Mouse (Mus musculus): ENCODE measurements at regions not wholly inside any gene's neighbourhood (a gene's known extent, or its start where the extent isn't known, plus 50 kb on each side); places are given as distances from the start of the nearest gene placed in this dataset.

DNA sequence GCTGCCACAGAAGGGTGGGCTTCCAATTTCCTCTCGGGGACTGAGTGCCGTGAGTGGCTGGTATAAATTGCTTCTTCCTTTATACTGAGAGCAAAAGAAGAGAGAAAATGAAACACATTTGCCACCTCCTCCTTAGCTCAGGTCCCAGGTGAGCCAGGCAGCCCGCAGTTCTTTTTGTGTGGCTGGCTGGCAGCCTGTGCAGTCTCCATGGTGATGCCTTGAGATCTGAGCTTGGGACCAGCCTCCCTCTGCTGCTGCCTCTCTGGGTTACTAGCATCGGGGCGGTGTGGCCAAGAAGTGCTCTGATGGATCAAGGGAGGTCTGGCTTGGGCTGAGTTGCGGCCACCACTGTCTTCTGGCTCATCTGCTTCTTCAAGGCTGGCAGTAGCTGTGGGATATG lies 249.1 kb upstream of the Gm4791 start:
- DNase-seq (ENCODE audit: low spot score in 2 of 2): peak in 1 of 2 experiments; percentile 36
- intact Hi-C loops (cut with DNase I): no loop called here

DNA sequence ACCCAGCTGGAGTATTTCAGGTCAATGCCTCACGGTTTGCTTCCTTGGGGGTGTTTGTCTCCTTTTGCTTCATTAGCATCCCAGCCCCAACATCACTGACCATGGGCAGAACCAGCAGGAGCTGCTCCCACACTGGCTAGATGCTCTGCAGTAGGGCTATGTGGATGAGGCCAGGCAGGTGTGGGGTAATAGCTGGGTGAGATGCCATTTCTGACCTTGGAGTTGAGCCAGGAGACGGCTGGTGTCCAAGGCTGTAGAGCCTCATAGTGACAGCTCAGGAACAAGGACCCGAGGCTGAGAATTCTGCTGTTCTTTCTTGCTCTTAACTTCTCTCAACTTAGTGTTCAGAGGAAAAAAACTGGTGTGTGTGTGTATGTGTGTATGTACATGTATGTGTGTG lies 252.3 kb upstream of the Gm4791 start:
- DNase-seq (ENCODE audit: low spot score in 2 of 2): no peak
- intact Hi-C loops (cut with DNase I): no loop called here

DNA sequence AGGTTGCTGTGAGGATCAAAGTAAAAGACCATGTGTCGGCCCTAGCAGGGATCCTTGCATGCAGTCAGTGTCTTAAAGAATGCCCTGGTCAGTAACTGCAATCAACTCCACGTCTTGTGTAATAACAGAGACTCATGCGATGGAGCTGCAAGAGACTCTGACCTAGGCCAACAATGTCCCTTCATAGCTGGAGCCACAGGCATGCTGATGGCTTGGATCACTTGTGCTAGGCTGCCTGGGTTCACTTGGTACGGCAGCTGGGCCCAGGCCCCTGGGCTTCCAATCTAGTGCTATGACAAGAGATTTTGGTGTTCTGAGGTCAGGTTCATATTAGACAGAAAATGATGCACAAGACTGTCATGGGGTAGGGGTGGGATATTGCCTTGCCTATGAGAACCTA lies 258.0 kb upstream of the Gm4791 start:
- intact Hi-C loops (cut with DNase I): no loop called here
- DNase-seq (ENCODE audit: low spot score in 2 of 2): no peak

DNA sequence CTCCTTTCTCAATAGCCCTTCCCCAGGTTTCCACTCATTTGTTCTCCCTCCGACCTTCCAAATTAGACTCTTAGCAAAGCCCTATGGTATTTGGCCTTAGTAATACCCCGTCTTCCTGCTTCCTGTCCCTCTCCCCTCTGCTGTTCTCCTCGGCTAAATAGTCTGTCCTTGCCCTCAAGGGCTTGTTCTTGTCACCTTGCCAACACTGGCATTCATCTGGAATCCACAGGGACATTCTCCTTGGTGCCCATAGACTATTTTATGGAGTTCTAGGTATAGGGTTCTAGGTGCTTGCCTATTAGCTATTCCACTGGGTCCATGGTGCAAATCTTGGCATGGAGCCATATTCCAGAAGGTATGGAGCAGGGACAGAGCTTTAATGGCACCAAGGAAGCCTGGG lies 259.2 kb upstream of the Gm4791 start:
- DNase-seq (ENCODE audit: low spot score in 2 of 2): no peak
- intact Hi-C loops (cut with DNase I): loop anchor here (5.0 kb wide), 1 partner anchor 788 kb away; no protein-coding TSS in a partner anchor

DNA sequence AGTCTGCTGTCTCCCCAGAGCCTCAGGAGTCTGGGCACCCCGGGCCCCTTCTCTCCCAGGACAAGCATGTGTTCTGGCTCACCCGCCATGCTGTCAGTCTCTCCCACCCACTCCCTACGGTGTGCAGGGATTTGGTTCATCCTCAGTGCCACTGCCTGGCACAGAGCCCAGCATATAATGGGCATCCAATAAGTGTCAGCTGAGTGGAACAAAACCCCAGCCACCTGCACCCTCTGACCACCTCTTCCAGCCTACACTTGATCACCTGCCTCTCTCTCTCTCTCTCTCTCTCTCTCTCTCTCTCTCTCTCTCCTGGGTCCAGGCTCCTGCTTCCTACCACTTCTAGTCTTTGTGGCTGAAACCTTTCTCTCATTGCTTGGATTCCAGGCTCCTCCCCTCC lies 259.9 kb upstream of the Gm4791 start:
- intact Hi-C loops (cut with DNase I): loop anchor here (5.0 kb wide), 1 partner anchor 789 kb away; no protein-coding TSS in a partner anchor
- no peak for DNase-seq (ENCODE audit: low spot score in 2 of 2)

DNA sequence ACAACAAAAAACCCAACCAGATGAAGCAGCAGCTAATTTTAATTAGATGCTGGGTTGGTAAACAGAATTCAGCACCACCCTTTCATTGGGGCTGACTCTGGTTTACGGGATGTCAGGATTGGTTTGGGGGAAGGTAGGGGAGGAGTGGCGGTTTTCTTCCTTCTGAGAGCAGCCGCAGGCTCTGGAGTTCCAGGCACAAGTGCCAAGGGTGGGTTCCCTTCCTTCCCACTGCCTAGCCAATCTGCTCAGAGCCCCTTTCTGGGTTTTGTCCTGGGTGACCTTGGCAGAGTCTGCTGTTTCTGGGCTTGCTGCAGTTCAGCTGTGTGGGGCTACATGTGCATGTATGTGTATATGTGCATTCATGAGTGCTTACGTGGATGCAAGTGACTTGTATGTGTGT lies 260.5 kb upstream of the Gm4791 start:
- DNase-seq (ENCODE audit: low spot score in 2 of 2): no peak

DNA sequence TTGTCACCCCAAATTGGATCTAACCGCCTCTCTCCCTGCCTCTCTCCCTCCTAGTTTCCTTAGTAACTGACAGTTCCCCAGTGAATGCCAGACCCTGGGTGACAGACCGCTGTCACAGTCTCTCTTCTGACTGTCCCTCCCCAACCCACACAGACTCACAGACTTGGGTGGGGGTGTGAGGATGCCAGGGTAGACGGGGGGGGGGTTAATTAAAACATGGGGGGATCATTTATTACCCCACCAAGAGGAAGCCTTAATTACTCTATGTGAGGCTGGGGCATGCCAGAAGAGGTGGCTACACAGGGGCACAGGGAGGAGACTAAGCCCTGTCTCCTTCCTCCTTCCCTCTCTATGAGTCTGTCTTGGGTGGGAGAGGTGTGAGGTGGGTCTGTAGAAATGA lies 261.1 kb upstream of the Gm4791 start:
- DNase-seq (ENCODE audit: low spot score in 2 of 2): no peak
- intact Hi-C loops (cut with DNase I): loop anchor here (2.0 to 5.0 kb wide), 3 partner anchors 77 to 971 kb away; no protein-coding TSS in a partner anchor

More for the DNA sequence above, 260.5 kb upstream of the Gm4791 start:
- intact Hi-C loops (cut with DNase I): loop anchor here (5.0 kb wide), 1 partner anchor 789 kb away; no protein-coding TSS in a partner anchor

DNA sequence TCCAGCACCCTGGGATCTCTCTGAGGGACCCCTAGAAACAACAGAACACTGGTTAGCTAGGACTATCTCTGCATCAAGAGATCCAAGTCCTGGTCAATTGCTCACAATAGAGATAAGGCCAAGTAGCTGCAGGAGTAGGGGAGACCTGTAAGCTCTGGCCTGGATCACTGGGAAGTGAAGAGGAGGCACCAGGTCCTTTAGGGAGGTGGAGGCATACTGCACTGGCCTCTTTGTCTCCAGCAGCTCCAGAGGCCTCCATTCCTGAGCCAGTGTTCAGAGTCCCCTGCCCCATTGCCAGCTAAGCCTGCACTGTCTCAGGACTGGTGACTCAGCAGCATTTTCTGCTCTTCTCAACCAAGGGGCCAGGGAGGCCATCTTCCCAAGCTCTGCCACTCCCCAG lies 262.3 kb upstream of the Gm4791 start:
- no peak for DNase-seq (ENCODE audit: low spot score in 2 of 2)
- intact Hi-C loops (cut with DNase I): loop anchor here (2.0 to 5.0 kb wide), 3 partner anchors 79 to 973 kb away; no protein-coding TSS in a partner anchor

DNA sequence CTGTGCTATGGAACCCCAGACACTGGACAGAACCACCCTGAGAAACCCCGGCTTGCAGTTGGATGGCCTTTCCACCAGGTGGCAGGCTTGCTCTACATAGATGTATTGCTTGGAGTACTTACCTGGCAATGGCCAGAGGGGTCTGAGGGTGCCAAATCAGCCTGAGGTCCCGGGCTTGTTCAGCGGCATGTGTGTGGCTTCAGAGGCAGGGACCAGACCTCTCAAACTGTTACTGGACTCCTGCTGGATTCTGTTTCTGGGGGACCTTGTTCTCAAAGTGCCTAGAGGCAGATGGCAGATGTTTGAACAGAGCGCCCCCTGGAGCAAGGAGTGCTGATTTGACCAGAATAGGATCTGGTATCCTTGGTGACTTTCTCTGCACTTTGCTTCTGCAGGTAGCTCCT lies 262.9 kb upstream of the Gm4791 start:
- intact Hi-C loops (cut with DNase I): loop anchor here (2.0 to 5.0 kb wide), 3 partner anchors 79 to 973 kb away; no protein-coding TSS in a partner anchor

DNA sequence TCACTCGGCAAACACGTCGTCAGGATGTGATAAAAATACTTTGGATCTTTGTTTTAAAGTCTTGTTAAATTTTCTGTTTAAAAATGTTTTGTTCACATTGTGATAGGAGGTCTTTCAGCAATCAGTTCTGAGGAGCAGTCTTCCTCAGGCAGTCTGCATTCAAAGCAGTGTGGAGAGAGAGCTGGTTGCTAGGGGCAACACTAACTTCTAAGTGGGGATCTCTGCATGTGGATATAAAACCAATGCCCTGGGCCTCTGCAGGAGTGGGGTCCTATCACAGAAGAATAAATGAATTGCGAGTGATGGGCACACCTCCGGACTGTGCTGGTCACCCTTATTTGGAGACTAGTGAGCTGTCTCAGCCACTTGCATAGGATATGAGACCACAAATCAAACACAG lies 270.1 kb upstream of the Gm4791 start:
- intact Hi-C loops (cut with DNase I): no loop called here
- no peak for DNase-seq (ENCODE audit: low spot score in 2 of 2)

More for the DNA sequence above, 262.9 kb upstream of the Gm4791 start:
- DNase-seq (ENCODE audit: low spot score in 2 of 2): peak; percentile 88 to 91

DNA sequence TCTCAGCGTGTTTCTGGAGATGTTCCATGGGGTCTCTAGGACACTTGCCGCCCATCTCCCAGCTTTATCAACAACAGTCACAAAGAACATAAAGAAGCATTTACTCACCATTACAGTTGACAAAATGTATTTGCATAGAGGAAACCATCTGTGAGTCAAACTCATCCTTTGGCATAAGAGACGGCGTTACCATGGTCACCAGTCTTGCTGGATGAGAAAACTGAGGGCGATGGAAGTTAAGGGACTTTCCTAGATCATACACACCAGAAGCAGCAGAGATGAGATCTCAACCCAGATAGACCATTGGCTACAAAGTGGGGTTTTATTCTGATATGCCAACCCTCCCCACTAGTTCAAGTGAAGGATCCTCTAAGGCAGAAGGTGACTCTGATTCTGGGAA lies 274.3 kb upstream of the Gm4791 start:
- DNase-seq (ENCODE audit: low spot score in 2 of 2): no peak
- intact Hi-C loops (cut with DNase I): no loop called here

DNA sequence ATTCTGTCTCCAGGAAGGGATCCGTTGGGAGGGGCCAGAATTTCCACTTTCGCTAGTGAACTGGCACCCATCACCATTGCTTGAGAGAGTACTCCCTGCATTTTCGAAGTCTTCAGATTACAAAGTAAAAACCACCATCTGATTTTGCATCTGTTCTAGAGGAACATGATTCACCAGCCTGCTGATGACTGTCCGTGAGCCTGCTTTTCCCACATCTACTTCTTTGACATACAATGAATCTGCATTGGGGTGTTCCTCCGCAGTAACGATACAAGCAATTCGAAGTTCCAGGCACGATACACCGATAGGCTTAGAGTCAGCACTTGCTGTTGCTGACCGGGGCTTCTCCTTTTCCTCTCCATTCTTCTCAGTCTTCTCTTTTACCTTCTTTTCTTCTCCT lies 285.1 kb upstream of the Gm4791 start:
- DNase-seq (ENCODE audit: low spot score in 2 of 2): no peak

DNA sequence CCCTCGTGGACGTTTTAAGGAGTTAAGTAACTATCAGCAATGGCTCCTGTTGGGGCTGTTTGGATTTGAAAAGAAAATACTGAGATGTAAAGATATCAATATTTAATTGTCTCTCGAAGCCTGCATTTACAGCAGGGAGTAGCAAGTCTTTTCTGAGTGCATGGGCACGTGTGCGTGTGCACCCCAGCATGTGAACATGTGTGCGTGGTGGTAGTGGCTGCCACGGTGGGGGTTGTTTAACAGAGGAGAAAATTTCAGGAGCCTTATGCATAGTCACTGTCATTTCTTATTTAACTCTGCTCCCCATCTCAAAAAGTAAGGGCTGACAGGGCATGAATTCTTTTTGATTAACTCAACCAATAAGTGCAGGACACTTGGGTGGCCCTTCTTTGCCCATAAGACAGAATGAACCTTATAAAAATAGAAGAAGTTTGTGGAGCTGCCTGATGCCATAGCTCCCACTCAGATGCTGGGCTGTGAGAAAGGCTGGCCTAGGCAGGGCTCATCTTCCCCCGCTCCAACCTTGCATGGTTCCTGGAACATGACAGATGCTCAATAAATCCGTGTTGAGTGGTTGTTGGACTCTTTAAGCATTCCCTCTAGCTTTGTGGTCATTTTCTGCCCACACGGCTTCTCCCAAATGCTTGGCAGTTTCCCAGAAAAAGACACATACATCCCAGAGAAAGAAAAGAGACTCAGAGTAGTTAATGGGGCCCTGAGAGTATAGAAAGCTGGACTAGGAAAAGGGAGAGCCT lies 294.2 kb upstream of the Gm4791 start:
- DNase-seq (ENCODE audit: low spot score in 2 of 2): peak; percentile 54 to 65
- intact Hi-C loops (cut with DNase I): no loop called here

More for the DNA sequence above, 285.1 kb upstream of the Gm4791 start:
- intact Hi-C loops (cut with DNase I): no loop called here

DNA sequence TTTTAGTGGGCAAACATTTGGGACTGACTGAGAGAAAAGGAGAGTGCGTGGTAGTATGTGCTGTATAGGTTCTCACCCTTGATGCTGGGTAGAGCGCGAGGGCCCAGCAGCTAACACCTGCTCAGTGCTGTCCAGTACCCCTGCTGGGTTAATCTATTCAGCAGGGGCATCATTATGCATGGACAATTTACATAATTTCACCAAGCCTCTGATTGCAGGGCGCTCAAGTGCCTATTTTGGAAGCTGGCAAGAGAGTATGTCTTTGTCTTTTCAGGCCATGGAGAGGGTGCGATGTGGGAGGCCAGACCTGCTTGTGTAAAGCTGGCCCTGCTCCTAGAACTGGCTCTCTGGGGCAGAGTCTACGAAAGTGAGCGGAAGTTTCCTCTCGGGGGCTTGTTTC lies 294.9 kb upstream of the Gm4791 start:
- intact Hi-C loops (cut with DNase I): no loop called here
- DNase-seq (ENCODE audit: low spot score in 2 of 2): peak; percentile 15 to 37

DNA sequence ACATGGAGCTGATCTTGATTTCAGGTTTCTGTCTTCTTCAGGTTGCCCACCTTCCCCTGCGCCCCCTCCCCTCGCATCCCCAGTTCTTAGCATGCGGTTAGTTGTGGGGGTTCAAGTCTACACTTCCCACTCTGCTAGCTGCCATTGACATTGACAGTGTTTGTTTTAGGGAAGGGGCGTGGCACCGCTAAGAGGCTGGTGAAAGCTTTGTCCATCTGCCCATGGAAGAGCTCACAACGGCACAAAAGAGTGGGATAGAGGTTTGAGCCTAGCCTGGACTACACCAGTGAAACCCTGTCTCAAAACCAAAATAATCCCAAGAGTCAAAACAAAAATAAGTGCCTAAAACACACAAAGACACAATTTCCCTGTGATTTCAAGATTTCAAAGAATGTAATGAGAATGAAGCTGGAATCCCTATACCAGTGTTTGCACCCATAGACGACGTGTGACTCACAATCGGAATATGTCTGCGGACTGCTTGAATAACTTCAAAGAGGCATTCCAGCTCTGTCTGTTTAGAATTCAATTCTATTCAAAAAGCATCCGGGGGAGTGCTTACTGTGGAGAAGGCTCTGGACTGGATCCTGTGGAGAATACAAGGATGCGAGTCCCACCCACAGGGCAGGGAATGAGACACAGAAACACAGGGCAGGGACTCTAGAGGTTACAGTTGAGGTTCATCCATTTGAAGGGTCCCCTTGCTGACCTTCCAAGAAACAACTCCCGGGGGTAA lies 295.5 kb upstream of the Gm4791 start:
- peak; percentile 16 to 41 for DNase-seq (ENCODE audit: low spot score in 2 of 2)
- intact Hi-C loops (cut with DNase I): no loop called here

DNA sequence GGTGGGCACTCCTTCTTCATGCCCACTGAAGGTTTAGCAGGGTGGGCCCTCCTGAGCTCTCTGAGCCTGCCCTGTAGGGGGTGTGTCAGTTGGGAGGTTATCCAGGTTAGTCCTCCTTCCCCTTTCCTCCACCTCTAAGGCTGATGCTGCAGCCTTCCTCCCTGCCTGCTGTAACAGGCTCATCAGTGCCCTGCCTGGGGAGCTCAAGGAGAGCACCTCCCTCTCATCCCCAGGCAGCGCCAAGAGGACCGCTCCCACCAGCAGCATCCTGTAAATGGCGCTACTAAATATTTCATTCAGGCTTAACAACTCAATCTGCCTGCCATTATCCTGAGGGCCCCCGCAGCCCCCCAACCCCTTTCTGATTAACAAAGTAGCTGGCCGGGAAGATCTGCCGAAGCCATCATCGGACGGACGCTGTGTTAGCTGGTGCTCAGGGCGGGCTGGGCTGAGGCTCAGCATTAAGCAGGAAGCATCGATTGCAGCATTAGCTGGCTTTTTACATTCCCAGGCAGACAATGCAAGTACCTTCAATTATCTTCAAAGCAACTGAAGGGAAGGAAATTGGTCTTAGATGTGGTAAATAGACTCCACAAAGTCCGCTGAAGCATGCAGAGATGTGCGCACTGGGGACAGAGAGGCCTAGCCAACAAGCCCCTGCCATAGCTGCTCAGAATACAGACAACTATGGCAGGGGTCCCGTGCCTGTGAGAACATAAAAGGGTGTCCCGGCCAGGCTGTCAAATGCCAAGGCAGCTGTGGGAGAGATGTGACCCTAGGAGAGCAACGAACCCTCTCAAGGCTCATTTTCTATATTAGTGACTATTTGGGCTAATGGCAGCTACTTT lies 296.3 kb upstream of the Gm4791 start:
- no peak for DNase-seq (ENCODE audit: low spot score in 2 of 2)
- intact Hi-C loops (cut with DNase I): no loop called here

DNA sequence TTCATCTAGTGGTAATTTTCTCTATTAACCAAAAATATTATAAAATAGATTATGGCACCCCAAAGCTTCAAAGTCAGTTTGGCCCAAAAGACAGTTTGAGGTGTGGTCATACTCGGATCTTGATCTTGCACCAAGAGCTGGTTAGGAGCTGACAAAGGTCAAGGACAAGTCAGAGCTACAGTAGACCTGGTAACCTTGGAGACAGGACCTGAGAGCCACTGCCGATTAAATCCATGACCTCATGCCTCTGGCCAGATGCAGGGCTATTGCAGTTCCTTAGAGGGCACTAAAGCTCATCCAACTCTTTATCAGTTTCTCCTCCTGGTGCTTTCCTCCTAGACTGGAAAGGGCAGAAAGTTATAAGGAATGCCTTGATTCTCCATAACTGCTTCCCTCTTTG lies 302.4 kb upstream of the Gm4791 start:
- DNase-seq (ENCODE audit: low spot score in 2 of 2): no peak
- intact Hi-C loops (cut with DNase I): no loop called here

DNA sequence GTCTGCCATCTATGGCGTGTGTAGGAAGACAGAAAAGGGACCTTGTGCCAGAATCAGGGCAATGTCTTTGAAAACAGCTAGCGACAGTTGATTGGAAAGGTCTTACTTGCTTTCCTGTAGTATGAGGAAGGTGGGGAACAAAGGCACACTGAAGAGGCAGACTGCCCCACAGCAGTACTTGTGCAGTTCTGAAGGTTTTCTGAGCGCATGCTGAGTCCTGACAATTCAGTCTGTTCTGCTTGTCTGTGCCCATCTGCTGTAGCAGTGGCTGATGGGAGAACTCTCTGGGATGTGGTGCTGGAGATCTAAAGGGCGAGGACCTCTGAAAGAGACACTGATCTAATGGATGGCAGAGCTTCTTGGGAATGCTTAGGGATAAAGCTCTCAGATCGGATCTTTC lies 309.2 kb upstream of the Gm4791 start:
- DNase-seq (ENCODE audit: low spot score in 2 of 2): no peak
- intact Hi-C loops (cut with DNase I): no loop called here

DNA sequence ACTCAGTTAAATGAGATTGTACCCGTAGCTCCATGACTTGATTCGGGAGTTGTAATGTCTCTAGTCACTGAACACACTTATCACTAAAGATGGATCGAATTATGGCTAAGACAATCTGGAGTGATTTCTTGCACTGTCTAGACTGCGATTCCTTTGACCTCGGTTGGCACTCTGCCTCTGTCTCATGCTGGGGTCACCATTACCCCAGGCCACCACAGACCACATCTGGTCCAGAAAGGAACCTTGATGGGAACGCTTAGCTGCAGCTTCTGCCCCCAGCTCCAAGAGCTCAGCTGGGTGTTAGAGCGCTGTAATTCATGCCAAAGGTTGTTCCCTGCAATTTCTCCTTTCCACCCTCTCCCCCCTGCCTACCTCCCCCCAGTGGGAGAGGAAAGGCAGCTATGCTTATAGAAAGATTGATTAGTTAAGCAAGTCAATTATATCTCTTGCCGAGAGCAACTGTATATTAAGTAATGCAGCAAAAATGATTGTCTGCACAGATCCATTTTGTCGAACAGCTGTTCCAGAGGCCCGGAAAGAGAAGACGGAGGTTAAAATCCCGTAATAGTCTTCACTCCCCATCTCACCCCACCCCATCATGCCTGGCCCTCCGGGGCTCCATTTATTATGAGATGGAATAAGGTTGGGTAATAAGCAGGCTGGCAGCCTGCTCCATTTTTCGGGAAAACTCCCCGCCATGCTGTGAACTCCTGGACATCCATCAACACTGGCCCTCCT lies 314.3 kb upstream of the Gm4791 start:
- intact Hi-C loops (cut with DNase I): no loop called here
- no peak for DNase-seq (ENCODE audit: low spot score in 2 of 2)
